Mouse (Mus musculus) kidney, postnatal 10 days (tissue): ENCODE data around the gene Pkd1.

Source experiments
- DNase-seq: peaks from one replicate; pipeline ENCODE4 v3.0.0; 2021; ENCODE audit warnings: mixed read lengths

Gene Pkd1

DNA sequence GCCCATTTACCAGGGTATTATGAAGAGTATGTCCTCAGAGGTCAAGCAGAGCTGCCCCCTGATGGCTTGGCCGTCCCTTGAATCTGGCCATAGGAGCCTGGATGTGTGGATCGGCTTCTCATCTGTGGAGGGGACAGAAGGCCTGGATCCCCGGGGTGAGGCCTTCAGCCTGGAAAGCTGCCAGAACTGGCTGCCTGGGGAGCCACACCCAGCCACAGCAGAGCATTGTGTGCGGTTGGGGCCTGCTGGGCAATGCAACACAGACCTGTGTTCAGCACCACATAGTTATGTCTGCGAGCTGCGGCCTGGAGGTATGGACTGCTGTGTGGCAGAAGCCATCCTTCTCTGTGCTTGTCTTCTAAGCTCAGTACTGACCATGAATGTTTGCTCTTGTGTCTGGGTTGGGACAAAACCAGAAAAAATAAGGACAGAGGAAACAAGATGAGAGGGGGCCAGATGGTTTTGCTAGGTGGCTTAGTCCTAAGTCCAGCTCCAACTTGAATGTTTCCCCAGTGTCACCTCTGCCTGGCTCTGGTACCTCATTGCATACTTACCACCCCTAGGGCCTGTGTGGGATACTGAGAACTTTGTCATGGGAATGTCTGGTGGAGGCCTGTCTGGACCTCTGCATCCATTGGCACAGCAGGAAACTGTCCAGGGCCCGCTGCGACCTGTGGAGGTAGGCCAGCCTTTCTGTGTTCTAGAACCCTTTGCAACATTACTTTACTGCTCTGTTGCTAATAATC lies 17.6 kb downstream of the Pkd1 start:
- peak; percentile 54 for DNase-seq

DNA sequence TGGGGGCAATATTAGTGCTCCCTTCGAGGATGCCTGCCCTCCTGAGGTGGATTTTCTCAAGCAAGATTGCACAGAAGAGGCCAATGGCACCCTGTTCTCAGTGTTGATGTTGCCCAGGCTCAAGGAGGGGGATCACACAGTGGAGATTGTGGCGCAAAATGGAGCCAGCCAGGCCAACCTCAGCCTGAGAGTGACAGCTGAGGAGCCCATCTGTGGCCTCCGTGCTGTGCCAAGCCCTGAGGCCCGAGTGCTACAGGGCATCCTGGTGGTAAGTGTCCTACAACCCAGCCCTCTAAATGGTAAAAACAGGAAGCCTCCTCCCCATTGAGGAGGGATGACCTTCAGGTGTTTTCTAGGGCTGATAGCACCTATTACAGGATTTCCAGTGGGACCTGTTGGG lies 20.2 kb downstream of the Pkd1 start:
- DNase-seq = no peak

DNA sequence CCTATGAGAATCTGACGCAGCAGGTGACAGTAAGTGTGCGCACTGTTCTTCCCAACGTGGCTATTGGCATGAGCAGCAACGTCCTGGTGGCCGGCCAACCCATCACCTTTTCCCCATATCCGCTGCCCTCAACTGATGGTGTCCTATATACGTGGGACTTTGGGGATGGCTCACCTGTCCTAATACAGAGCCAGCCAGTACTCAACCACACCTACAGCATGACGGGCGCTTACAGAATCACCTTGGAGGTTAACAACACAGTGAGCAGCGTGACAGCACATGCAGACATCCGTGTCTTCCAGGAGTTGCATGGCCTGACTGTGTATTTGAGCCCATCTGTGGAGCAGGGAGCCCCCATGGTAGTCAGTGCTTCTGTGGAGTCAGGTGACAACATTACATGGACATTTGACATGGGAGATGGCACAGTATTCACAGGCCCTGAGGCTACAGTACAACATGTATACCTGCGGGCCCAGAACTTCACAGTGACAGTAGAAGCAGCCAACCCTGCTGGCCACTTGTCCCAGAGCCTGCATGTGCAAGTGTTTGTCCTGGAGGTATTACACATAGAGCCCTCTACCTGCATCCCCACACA lies 23.1 kb downstream of the Pkd1 start:
- no peak for DNase-seq

DNA sequence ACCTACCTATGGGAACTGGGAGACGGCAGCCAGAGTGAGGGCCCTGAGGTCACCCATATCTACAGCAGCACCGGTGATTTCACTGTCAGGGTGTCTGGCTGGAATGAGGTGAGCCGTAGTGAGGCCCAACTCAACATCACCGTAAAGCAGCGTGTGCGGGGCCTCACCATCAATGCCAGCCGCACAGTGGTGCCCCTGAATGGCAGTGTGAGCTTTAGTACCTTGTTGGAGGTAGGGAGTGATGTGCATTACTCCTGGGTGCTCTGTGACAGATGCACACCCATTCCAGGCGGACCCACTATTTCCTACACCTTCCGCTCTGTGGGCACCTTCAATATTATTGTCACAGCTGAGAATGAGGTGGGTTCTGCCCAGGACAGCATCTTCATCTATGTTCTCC lies 24.2 kb downstream of the Pkd1 start:
- no peak for DNase-seq

DNA sequence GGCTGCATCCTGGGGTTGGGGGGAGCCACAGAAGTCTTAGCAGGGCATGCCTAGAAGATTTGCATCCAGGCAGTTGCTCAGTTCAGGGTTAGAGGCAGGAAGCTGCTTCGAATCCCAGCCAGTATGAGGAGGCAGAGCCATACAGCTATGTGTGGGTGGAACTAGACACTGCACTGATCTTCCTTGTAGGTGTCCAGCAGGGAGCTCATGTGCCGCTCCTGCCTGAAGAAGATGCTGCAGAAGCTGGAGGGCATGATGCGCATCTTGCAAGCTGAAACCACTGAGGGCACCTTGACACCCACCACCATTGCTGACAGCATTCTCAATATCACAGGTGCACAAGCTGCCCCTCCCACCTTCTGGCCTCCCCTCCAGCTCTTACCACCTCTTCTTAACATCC lies 29.9 kb downstream of the Pkd1 start:
- no peak for DNase-seq

DNA sequence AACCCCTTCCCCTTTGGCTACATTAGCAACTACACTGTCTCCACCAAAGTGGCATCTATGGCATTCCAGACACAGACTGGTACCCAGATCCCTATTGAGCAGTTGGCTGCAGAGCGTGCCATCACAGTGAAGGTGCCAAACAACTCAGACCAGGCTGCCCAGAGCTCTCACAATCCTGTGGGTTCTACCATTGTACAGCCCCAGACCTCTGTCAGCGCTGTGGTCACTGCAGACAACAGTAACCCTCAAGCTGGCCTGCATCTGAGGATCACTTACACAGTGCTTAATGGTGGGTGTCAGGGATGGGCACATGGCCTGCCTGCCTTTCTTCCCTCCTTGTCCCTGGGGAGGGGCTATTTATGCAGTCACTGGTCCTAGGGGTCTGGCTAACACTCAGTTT lies 30.7 kb downstream of the Pkd1 start:
- no peak for DNase-seq

DNA sequence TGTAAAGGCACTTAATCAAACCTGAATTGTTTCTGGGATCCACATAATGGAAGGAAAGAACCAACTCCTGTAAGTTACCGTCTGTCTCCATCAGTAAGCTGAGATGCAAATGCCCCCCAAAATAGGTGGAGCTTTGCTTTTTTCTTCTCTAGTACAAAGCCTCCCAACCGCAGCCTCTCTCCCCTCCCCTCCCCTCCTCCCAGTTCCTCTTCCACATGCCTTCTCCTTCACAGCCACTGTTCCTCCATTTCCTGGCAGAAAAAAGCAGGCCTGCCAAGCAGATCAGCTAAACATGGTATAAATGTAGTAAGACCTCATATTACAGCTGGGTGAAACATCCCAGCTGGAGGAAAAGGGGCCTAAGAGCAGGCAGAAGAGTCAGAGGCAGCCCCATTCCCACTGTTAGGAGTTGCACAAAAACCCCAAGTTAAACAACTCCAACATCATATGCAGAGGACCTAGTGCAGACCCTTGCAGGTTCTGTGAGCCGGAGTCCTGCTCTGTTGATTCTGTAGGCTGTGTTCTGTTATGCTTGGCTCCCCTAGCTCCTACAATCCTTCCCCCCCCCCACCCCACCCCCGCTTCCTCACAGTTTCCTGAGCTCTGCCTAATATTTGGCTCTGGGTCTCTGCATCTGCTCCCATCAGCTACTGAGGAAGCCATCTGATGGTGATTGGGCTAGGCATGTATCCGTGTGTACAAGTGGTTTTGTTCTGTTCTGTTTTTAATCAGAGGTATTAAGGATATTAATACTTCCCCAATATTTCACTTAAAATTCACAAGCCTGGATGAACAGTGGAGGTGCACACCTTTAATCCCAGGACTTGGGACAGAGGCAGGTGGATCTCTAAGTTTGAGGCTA lies 34.2 kb downstream of the Pkd1 start:
- DNase-seq = no peak

DNA sequence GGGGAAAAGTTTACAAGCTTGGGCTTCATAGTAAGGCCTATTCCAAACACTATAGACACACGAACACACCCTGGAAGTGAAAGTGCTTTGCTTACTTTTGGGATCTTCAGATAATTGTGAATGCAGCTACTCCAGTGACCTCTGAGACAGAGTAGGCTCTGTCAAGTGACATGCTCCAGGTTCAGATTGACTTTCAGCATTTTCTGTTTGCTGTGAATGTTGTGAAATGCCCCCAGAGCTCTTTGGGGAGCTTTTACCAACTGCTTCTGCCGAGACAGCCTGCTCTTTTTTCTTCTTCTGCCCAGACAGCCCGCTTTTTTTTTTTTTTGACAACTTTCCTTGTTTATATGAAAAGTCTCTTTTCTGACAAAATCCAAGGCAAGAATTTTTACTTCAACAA lies 34.9 kb downstream of the Pkd1 start:
- no peak for DNase-seq

DNA sequence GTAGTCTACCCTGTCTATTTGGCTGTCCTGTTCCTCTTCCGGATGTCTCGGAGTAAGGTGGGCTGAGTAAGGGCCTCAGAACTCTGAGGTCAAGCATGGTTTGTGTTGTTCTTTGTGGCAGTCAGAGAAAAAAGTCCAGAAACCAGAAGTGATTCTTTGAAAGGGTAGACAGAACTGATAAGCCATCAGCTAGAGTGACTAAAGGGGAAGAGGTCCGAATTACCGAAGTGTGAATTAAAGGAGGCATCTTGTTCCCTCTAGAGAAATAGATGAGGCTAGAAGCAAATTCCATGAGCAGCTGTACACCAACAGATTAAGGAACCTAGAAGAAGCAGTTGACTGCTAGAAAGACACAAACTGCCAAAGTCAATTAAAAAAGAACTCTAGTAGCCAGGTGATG lies 36.9 kb downstream of the Pkd1 start:
- DNase-seq = no peak

DNA sequence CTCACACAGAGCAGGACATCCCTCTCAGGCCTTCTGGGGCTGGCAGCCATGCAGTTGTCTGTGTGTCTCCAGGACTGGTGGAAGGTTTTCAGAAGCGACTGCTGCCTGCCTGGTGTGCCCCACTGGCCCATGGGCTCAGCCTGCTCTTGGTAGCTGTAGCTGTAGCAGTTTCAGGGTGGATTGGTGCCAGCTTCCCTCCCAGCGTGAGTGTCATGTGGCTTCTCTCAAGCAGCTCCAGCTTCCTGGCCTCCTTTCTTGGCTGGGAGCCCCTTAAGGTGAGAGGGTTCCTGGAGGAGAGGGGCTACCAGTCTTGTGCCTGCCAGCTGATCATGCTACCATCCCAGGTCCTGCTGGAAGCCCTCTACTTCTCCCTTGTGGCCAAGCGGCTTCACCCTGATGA lies 41.3 kb downstream of the Pkd1 start:
- DNase-seq = no peak

DNA sequence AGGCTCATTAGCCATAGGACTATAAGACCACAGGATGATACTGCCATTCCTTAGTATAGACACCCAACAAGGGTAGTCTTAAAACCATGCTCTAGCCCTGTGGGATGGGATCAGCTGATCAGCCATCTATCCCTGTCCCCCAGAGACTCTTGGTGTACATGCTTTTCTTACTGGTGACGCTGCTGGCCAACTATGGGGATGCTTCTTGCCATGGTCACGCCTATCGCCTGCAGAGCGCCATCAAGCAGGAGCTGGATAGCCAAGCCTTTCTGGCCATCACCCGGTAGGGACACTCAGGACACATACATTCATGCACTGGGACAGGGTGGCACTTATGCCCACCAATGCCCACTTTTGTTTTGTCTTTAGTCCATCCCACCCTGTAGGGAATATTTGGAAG lies 42.1 kb downstream of the Pkd1 start:
- DNase-seq = no peak

DNA sequence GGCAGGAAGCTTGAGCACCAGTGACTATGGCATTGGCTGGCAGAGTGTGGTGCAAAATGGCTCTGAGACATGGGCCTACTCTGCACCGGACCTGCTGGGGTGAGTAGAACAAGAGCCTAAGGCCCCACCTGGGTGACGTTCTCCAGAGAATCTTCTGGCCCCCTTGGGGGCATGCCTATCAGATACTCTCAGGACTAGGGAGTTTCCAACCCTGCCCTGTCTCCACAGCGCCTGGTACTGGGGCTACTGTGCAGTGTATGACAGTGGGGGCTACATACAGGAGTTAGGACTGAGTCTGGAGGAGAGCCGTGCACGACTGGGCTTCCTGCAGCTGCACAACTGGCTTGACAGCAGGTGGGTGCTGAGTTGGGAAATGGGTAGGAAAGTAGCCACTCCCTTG lies 43.6 kb downstream of the Pkd1 start:
- no peak for DNase-seq

DNA sequence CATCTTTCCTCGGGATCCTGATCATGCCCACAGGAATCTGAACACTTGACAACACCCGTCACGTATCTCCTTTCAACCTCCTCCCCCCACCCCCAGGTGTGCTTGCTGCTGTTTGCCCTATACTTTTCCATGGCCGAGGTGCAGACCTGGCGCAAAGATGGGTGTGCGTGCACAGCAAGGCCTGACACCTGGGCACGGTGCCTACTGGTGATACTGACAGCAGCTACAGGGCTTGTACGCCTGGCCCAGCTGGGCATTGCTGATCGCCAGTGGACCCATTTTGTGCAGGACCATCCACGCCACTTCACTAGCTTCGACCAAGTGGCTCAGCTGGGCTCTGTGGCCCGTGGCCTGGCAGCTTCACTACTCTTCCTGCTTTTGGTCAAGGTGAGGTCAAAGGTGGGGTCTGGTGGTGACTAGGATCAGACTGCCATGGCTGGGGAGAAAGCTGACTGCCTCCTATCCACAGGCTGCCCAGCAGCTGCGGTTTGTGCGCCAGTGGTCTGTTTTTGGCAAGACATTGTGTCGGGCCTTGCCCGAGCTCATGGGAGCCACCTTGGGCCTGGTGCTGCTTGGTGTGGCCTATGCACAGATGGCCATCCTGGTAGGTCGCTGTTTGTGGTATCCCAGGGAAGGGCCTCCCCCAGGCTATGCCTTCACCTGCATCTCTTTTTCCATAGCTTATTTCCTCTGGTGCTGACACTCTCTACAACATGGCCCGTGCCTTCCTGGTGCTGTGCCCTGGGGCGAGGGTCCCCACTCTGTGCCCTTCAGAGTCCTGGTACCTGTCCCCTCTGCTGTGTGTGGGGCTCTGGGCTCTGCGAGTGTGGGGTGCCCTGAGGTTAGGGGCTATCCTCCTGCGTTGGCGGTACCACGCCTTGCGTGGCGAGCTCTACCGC lies 44.6 kb downstream of the Pkd1 start:
- DNase-seq = no peak

DNA sequence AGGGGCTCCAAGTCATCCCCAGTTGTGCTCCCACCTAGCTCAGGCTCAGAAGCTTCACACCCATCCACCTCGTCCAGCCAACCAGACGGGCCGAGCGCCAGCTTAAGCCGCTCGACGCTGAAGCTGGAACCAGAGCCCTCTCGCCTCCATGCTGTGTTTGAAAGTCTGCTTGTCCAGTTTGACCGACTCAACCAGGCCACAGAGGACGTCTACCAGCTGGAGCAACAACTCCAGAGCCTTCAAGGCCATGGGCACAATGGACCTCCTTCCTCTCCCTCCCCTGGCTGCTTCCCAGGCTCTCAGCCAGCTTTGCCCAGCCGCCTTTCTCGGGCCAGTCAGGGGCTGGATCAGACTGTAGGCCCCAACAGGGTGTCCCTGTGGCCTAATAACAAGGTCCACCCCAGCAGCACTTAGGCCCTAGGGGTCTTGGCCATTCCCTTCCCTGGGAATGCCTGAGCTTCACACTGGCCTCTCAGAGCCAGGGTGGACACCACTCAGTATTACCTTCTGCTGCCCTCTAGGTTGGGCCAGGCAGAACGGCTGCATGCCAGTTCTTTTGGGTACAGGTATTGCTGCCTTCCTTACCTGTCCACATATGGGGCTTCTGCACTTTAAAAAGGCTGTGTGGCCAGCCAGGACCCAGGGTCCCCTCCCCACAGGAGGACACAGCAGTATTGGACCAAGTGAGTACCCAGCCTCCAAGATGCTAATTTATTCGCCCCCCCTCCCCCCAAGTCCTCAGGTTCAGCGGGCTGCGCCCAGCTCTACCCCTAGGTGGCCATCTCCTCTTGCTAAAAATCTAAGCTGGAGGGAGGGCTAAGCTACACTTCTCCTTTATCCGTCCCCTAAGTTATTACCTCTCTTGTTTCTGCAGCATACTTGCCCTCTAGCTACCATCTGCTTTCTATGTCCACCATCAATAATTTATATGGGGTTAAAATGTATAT lies 45.8 kb downstream of the Pkd1 start:
- no peak for DNase-seq

DNA sequence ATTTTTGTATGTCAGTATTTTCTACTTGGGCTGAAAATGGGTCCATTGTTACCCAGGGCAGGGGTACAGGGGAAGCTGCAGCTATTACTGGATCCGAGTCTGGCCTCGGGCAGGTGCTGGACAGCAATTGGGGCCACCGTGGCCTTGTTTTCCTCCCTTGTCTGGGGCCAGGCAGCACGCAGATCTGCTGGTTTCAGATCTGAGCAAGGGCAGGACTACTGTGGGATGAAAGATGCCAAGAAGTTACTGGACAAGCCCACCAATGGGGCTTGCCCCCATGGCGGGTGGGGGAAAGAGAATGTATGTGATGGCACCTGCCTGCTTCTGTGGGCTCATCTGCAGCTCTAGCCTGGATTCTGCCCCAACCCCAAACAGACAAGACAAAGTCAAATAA lies 46.4 kb downstream of the Pkd1 start:
- no peak for DNase-seq

DNA sequence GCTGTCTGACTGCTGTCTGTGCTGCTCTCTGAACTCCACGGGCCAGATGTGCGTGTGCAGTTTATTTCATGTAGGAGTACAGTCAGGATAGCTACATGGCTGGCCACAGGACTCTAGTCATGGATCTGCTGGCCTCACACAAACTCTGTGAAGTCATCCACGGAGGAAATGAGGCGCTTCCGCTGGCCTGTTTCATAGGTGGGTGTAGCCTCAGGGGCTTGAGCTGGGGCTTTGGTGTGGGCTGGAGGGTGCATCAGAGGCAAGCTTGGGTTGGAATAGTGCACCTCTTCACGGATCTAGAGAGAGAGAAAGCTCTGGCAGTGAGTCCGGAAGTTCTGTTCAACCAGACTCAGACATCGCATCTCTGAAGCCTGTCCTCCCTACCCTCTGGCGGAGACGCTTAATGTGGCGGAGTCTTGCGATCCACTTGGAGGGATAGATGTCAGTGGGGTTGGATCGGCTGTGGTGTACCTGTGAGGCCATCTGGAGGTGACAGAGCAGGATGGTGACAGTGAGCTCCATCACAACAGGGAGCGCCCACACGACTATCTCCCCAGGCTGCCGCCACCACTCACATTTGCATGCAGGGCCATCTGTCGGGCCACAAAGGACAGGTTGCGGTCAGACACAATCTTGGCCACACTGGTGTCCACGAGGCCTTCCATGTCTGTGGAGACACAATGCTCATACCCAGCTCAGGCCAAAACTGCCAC lies 47.0 kb downstream of the Pkd1 start:
- no peak for DNase-seq

DNA sequence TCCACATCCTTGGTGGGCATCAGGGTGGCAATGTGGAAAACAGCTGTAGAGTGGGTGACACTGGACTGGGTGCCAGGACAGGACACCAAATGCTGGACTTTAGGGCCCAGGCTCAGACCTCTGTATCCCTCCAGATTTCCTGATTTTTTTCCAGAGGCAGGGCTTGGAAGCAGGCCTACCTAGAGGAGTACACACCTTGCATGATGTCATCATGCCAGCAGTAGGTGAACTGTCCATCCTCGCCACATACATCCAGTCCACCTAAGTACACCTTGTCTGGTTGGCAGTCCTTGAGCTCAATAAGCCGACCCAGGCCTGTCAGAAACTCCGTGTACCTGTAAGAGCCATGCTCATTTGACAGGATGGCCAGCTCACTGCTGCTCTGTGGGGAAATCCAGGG lies 48.4 kb downstream of the Pkd1 start:
- no peak for DNase-seq

DNA sequence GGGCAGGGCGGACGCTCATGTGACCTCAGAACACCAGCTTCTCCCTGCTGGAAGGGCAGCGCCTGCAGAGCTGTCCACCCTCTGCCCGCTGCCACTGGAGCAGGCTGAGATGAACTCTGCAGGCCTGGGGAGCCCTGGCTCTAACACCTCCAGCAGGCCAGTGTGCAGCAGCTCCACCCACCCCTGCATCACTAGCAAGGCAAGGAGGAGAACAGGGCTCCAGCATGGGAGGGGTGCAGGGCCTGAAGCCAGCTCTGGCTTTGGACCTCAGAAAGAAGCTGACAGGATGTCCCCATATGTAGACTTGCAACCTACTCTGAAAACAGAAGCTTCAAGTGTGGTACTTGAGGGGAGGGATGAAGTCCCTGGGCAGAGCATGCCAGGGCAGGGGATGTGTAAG lies 50.9 kb downstream of the Pkd1 start:
- no peak for DNase-seq

DNA sequence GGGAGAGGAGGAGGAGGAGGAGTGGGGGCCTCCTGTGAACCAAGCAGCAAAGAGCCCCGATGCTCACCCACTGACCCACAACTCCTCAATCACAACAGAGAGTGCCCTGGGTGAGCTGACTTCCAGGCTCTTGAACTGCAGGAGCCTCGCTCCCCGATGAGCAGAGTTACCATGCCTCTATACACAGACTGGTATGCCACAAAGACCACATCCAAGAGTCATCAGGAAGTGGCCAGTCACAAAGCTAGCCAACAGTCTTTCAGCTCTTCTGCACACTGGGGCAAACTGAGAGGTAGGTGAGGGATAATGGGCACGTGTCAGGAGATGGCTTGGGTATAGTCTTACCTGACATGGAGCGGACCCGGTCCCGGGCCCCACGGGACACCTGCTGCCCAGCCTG lies 54.3 kb downstream of the Pkd1 start:
- no peak for DNase-seq

DNA sequence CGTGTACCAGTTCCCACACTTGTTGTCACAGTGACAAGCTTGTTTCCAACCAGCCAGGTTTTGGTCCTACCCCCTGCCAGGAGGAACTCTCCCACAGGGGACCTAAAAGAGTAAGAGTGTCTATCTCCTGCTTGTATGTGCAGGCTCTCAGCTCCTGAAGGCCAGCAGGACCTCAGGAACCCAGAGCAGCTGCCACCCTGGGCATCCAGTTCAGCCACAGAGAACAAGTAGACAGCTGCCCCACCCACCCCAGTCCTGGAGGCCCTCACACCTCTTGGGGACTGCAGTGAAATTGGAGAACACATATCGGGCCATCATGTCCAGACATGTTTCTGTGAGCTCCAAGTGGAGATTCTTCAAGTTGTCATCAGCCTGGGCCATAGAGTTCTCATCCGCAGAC lies 54.9 kb downstream of the Pkd1 start:
- DNase-seq = no peak

DNA sequence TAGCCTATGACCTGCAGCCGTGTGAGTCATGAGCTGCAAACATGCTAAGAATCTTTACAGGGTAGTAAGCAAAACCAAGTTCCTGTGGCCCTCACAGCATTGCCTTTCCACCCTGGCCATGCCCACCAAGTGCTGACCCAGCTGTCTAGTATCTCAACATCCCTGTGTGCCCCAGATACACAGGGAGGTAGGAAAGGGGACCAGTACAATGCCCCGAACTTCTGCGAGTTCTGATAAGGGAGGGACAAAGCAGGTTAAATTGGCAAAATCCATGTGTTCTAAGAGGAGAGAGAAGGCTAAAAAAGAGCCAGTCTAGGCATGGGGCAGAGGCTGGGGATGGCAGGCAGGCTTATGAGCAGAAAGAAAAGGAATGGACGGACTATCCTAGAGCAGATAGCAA lies 58.7 kb downstream of the Pkd1 start:
- no peak for DNase-seq
